Mouse (Mus musculus) small intestine, adult 2 months (tissue): ENCODE data around the gene Zbtb3.

Source experiments
- CTCF ChIP-seq: fragments of 200-500 bp; IDR thresholded peaks from 2 replicates; pipeline ENCODE4 v1.5.1; 2012; ENCODE audit warnings: low read depth, mild to moderate bottlenecking, control low read depth, inconsistent platforms, low read length, moderate library complexity, mixed read lengths; ENCODE audit not compliant: insufficient replicate concordance, insufficient read length; ENCODE audit errors: extremely low read depth
- POLR2A ChIP-seq: fragments of 200-500 bp; IDR thresholded peaks from 2 replicates; pipeline ENCODE4 v1.6.1; 2012; ENCODE audit warnings: low read depth, mild to moderate bottlenecking, control low read depth, inconsistent platforms, low read length, moderate library complexity

- no peak for TF ChIP-seq CTCF
- no peak for TF ChIP-seq POLR2A
Measured at GRCm38 (mm10) chr19:8773409-8773808, 28.9 kb upstream of the Zbtb3 start.
